Mouse (Mus musculus) neural tube, embryonic 15.5 days (tissue): ENCODE results near the gene Gm17019. TPM values are rescaled to one million over a fixed set of nuclear protein-coding genes. Genes with fewer than 3 reads are reported as not detected.
A peak's percentile ranks its signal among the peaks of the same experiment; 100 is the strongest.
"Not testable (repeated sequence)": the region's sequence is repeated elsewhere in the genome, so short reads cannot be mapped to it uniquely, and the experiment has no call there.

Source experiments
- ATAC-seq: fragments of 200-750 bp; cut with Nextera tagmentation; 2 replicates; pipeline ENCODE4 v1.8.0; 2017; ENCODE audit warnings: mild to moderate bottlenecking, moderate TSS enrichment, moderate library complexity; ENCODE audit not compliant: low FRiP score
- H3K27ac ChIP-seq: fragments of 300-500 bp; sonication (generic); replicated peaks from 2 replicates; pipeline ENCODE4 v1.5.1; 2015; ENCODE audit warnings: mild to moderate bottlenecking, inconsistent platforms
- H3K27me3 ChIP-seq: fragments of 300-500 bp; sonication (generic); replicated peaks from 2 replicates; pipeline ENCODE4 v1.6.1; 2015; ENCODE audit warnings: inconsistent platforms
- H3K36me3 ChIP-seq: fragments of 300-500 bp; sonication (generic); 2 replicates; pipeline ENCODE4 v1.6.1; 2015; ENCODE audit warnings: inconsistent platforms
- H3K4me1 ChIP-seq: fragments of 300-500 bp; sonication (generic); 2 replicates; pipeline ENCODE4 v1.6.1; 2015; ENCODE audit warnings: inconsistent platforms
- H3K4me2 ChIP-seq: fragments of 300-500 bp; sonication (generic); 2 replicates; pipeline ENCODE4 v1.6.1; 2015; ENCODE audit warnings: inconsistent platforms, mild to moderate bottlenecking, moderate library complexity
- H3K4me3 ChIP-seq: fragments of 300-500 bp; sonication (generic); replicated peaks from 2 replicates; pipeline ENCODE4 v1.5.1; 2015; ENCODE audit warnings: mild to moderate bottlenecking, inconsistent platforms
- H3K9ac ChIP-seq: fragments of 300-500 bp; sonication (generic); replicated peaks from 2 replicates; pipeline ENCODE4 v1.6.1; 2015; ENCODE audit warnings: mild to moderate bottlenecking, inconsistent platforms
- H3K9me3 ChIP-seq: fragments of 300-500 bp; sonication (generic); replicated peaks from 2 replicates; pipeline ENCODE4 v1.6.1; 2016; ENCODE audit warnings: inconsistent platforms
- WGBS: fragments of 180-500 bp; shearing (Covaris S2); methylation state at CpG from one replicate; pipeline ENCODE4 v1.1.7; 2015; ENCODE audit warnings: mixed read lengths; 5-methylcytosine and 5-hydroxymethylcytosine counted together
- polyA plus RNA-seq: library from polyadenylated mRNA; unstranded; fragments of >200 nt; fragmentation: Nextera tagmentation; extraction: Ambion mirVana; gene quantifications from 2 replicates; pipeline ENCODE4 v1.2.1, GENCODE M21; 2015

The Gm17019 gene
- polyA plus RNA-seq, 1 experiment from 2014 or later = not detected

GRCm38 (mm10) chr5:15020067-15020466 is 12.7 kb downstream of the Gm17019 start:
- 70% methylated on average over 2 of the region's 2 CpGs for WGBS
- ATAC-seq, H3K36me3 ChIP-seq: not testable (repeated sequence)

GRCm38 (mm10) chr5:15010639-15011582 is 21.9 kb downstream of the Gm17019 start:
- H3K4me3 ChIP-seq, H3K27me3 ChIP-seq, H3K4me2 ChIP-seq, H3K4me1 ChIP-seq, H3K36me3 ChIP-seq, H3K9ac ChIP-seq, H3K27ac ChIP-seq, ATAC-seq: not testable (repeated sequence)
- WGBS = 88% methylated on average over 11 of the region's 11 CpGs
- peaks cover 18% of the 10 kb centered on the region for H3K9me3 ChIP-seq

More at GRCm38 (mm10) chr5:15020067-15020466, 12.7 kb downstream of the Gm17019 start:
- not testable (repeated sequence) for H3K9ac ChIP-seq, H3K4me3 ChIP-seq, H3K27me3 ChIP-seq, H3K4me2 ChIP-seq, H3K27ac ChIP-seq, H3K4me1 ChIP-seq
- H3K9me3 ChIP-seq = peaks cover 32% of the 10 kb centered on the region

DNA sequence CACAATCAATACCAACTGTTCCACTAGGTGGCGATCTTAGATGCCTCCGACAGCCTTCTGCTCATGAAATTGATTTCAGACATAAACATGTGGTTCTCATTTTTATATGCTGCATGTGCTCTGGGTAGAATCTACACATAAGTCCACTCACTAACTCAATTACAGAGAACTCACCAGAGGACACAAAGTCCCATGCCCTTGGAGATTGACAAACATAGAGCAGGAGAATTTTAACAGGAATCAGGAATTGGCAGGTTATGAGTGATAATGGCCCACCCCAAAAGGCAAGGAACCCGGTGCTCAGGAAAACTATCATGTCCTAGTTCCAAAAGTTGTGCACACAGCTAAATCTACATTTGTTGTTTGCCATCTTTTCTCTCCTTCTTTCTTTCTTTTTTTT is 25.9 kb downstream of the Gm17019 start:
- H3K4me3 ChIP-seq, H3K9ac ChIP-seq, H3K4me1 ChIP-seq, H3K4me2 ChIP-seq, H3K36me3 ChIP-seq, H3K27me3 ChIP-seq, H3K27ac ChIP-seq: not testable (repeated sequence)
- WGBS = 58% methylated on average over 3 of the region's 3 CpGs
- H3K9me3 ChIP-seq = peaks cover 33% of the 10 kb centered on the region
- ATAC-seq = peak; percentile 53; the same call in 1 of the 2 replicates

DNA sequence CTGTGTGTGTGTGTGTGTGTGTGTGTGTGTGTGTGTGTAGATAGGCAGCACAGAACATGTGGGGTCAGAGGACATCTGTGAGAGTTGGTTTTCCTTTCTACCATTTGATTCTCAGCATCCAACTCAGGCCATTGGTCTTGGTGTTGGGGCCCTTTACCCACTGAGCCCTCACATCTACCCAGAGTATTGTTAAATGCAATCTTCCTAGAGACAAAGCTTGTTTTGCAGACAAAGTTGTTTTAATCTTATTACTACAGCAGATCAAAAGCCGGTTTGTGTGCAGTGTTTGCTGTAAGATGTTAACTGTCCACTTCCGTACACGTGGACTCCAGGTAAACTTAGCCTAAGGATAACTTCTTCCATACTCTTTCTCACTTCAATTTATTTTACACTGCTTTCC is 26.5 kb downstream of the Gm17019 start:
- H3K9ac ChIP-seq, H3K27ac ChIP-seq, H3K4me2 ChIP-seq, ATAC-seq, H3K36me3 ChIP-seq, H3K27me3 ChIP-seq, H3K4me3 ChIP-seq, H3K4me1 ChIP-seq: not testable (repeated sequence)
- H3K9me3 ChIP-seq = peaks cover 29% of the 10 kb centered on the region
- 71% methylated on average over 3 of the region's 3 CpGs for WGBS

DNA sequence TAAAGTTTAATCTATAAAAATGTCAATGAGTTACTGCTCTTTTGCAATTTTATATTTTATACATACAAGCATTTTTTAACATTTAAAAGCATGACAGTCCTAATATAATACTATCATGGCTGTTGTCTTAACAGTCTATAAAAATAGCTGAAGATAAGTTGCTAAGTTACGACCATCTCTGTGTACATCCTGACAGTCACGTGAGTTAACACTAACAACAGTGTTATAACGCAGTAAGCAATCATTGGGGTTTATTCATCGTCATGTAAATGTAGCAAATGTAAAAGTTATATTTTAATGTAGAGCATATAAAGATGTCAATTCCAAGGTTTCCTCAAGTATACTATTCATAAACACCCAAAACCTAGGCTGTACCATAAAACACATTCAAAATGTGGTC is 27.2 kb downstream of the Gm17019 start:
- 66% methylated on average over 3 of the region's 4 CpGs for WGBS
- ATAC-seq = peak; percentile 45; the same call in 1 of the 2 replicates
- not testable (repeated sequence) for H3K4me1 ChIP-seq, H3K4me3 ChIP-seq, H3K4me2 ChIP-seq, H3K27ac ChIP-seq, H3K9ac ChIP-seq, H3K27me3 ChIP-seq, H3K36me3 ChIP-seq
- H3K9me3 ChIP-seq = peaks cover 24% of the 10 kb centered on the region

DNA sequence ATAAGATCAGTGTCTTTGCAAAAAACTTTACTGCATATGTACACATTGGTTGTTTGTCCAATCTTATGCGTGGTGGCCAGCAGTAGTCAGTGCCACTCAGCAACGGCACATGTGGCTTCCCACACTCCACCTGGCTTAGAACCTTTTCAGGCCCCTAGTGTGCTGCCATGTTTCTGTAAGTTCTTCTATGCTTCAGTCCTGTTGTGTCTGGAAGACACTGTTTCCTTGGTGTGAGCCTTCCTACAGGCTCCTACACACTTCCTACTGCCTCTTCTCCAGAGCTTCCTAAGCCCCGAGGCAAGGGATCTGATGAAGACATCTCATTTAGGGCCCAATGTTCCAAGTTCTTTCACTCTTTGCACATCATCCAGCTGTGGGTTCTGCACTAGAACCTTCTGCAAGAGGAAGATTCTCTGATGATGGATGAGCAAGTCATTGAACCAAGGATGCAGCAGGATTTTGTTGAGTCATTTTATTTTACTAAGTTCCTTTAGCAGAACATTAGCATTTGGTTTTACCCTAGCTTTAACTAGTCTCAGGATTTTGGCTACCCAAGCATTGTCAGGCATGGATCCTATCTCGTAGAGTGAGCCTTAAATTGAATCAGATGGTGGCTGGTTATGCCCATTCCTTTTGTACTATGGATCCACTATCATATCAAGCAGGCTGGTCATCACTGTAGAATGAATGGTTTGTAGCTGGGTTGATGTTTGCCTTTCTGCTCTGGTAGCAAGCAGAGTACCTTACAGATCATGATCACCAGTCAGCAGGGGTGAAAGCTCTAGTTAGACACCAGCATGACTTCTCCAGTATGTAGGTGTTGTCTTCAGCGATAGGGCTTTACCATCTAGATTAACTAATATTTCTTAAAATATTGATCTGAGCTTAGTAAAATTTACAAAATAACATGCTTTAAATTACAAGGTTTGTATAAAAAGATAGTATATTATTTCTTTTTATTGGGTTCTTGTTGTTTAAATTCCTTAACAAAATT is 27.9 kb downstream of the Gm17019 start:
- not testable (repeated sequence) for H3K4me3 ChIP-seq, H3K27me3 ChIP-seq, H3K4me2 ChIP-seq, H3K36me3 ChIP-seq, H3K9ac ChIP-seq, H3K27ac ChIP-seq, H3K4me1 ChIP-seq
- peak; percentile 84 for ATAC-seq
- peaks cover 27% of the 10 kb centered on the region for H3K9me3 ChIP-seq
- 79% methylated on average over 5 of the region's 5 CpGs for WGBS

DNA sequence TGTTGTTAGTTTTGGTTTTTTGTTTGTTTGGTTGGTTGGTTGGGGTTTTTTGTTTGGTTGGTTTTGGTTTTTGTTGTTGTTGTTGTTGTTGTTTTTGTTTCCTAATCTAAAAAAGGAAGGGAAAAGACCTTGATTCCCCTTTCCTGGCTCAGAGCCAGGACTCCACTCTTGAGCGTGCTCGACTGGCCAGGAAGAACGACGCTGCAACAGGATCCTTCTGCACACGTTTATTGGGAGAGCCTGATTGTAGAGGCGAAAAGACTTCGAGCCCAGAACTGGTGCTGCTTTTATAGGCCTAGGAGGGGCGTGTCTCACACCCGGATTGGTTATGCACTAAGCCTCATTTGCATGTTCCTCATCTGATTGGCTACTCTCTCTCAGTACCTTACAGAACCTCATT is 34.7 kb downstream of the Gm17019 start:
- H3K4me1 ChIP-seq, H3K27me3 ChIP-seq, H3K36me3 ChIP-seq, H3K4me3 ChIP-seq, ATAC-seq, H3K27ac ChIP-seq, H3K9ac ChIP-seq, H3K4me2 ChIP-seq: not testable (repeated sequence)
- WGBS = 80% methylated on average over 9 of the region's 9 CpGs
- H3K9me3 ChIP-seq = peaks cover 27% of the 10 kb centered on the region

- not testable (repeated sequence) for ATAC-seq, H3K4me1 ChIP-seq, H3K4me3 ChIP-seq, H3K27me3 ChIP-seq, H3K4me2 ChIP-seq, H3K36me3 ChIP-seq, H3K9ac ChIP-seq, H3K27ac ChIP-seq
- 83% methylated on average over 4 of the region's 4 CpGs for WGBS
- peaks cover 25% of the 10 kb centered on the region for H3K9me3 ChIP-seq
These were observed 35.2 kb downstream of the Gm17019 start for GRCm38 (mm10) chr5:14997556-14997955.

DNA sequence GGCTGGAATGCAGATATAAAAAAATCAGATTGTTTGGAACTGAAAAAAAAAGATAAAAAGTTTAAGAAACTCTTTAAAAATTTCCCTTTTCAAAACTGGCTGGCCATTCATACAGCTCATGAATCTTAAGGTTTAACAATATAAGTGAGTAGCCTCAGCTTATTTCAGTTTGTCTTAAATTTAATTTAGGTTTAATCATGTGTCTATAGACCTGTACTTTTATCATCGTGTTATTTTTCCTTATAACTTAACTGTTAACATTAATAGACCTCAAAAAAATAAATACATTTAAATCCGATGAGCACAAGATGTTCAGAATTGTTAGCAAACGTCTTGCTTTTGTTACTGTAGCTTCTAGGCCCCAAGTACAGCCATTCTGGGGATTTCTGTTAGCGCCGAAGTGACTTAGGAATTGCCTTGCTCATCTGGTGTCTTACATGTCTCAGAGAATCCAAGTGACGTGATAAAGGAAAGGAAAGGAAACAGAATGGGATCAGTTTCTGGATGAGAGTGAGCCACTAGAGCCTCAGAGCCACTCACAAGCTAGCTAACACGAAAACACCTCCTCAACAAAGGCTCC is 36.0 kb downstream of the Gm17019 start:
- H3K27me3 ChIP-seq, H3K4me3 ChIP-seq, ATAC-seq, H3K4me2 ChIP-seq, H3K4me1 ChIP-seq, H3K9ac ChIP-seq, H3K36me3 ChIP-seq, H3K27ac ChIP-seq: not testable (repeated sequence)
- peaks cover 24% of the 10 kb centered on the region for H3K9me3 ChIP-seq
- WGBS = 75% methylated on average over 7 of the region's 7 CpGs

- H3K4me3 ChIP-seq, H3K9ac ChIP-seq, H3K27ac ChIP-seq, H3K4me2 ChIP-seq, H3K36me3 ChIP-seq, H3K4me1 ChIP-seq, H3K27me3 ChIP-seq: not testable (repeated sequence)
- peak; percentile 59; the same call in 1 of the 2 replicates for ATAC-seq
- peaks cover 28% of the 10 kb centered on the region for H3K9me3 ChIP-seq
- WGBS = 92% methylated on average over 6 of the region's 6 CpGs
These were observed 38.7 kb downstream of the Gm17019 start for GRCm38 (mm10) chr5:14994124-14994523.

DNA sequence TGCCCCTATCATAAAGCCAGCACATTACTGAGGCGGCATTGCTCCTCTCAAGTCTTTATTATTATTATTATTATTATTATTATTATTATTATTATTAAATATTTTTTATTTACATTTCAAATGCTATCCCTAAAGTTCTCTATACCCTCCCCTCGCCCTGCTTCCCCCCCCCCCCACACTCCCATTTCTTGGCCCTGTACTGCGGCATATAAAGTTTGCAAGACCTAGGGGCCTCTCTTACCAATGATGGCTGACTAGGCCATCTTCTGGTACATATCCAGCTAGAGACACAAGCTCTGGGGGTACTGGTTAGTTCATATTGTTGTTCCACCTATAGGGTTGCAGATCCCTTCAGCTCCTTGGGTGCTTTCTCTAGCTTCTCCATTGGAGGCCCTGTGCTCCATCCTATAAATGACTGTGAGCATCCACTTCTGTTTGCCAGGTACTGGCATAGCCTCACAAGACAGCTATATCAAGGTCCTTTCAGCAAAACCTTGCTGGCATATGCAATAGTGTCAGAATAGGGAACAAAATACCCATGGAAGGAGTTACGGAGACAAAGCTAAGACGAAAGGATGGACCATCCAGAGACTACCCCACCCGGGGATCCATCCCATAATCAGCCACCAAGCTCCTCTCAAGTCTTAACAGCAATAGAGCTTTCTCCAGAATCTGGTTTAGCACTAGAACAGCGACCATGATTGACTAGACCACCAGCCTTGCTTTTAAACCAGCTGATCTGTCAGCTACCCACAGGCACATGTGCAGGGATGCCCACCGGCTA is 42.2 kb downstream of the Gm17019 start:
- H3K9me3 ChIP-seq = peaks cover 22% of the 10 kb centered on the region
- not testable (repeated sequence) for H3K36me3 ChIP-seq, H3K27ac ChIP-seq, H3K4me1 ChIP-seq, H3K9ac ChIP-seq, H3K4me3 ChIP-seq, H3K4me2 ChIP-seq, H3K27me3 ChIP-seq
- WGBS = 79% methylated on average over 8 of the region's 8 CpGs
- ATAC-seq = peak; percentile 45; the same call in 1 of the 2 replicates
